Mouse (Mus musculus) inflammation-experienced regulatory T-cells, adult 16 weeks (primary cell): ENCODE measurements around the gene Moxd2. TPM values are rescaled to one million over a fixed set of nuclear protein-coding genes. Genes with fewer than 3 reads are reported as not detected.

Source experiments
- polyA plus RNA-seq: library from polyadenylated mRNA; unstranded; fragments of 100-300 nt; shearing (Covaris generic); gene quantifications from one replicate; pipeline ENCODE4 v1.2.1, GENCODE M21; 2017

Moxd2 gene
- polyA plus RNA-seq = 0.30 TPM

DNA sequence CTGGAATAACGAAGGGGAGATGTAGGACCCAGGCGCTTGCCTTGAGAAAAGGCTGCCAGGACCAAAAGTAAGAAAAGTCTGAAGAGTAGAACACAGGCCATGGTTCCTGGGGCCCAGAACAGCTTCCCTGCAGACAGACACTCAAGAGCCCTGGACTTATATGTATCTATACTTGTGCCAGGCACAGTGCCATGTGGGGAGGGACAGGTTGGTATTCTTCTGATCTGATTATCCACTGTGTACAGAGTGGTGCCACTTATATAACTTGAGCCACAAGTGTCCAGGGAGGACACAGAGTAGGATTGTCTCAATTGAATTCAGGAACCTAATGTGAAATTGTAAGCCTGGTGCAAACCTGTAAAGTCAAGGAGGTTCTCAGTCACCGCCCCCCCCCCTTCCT lies at the start of gene Moxd2:
Moxd2 (minus strand) TSS at position 101 of the 400 bp plus-strand sequence.

DNA sequence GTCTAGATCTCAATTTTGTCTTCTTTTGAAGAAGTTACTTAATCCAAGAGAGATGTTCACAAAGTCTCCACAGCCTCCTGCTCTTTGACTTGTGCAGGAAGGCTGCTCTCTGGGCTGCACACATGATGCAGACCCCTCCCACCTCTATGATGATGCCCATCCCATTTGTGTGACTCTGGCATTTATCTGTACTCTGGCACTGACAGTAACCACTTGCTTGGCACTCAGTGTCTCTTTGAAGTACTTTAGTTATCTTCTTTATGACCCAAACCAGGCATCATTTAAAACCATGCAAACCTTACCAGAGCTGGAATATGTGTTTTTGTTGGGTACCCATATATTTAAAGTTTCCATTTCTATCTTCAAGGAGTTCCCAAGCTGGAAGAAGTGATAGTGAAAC lies 13.0 kb upstream of the Moxd2 start, which contains the start of gene Prss58:
Prss58 (minus strand) TSS at position 101 of the 400 bp plus-strand sequence.

Other genes starting within 250 kb of the Moxd2 start
- gene Prss58, start 12.9 kb upstream of the Moxd2 start, polyA plus RNA-seq = not detected
- not detected for gene 1700074P13Rik, start 53.1 kb upstream of the Moxd2 start, polyA plus RNA-seq
- not detected for gene Gm4744, start 64.4 kb upstream of the Moxd2 start, polyA plus RNA-seq
- gene 1810009J06Rik, start 77.3 kb upstream of the Moxd2 start, polyA plus RNA-seq = 1.5 TPM
- gene Gm2663, start 112.0 kb upstream of the Moxd2 start, polyA plus RNA-seq = 4.1 TPM
- 0.13 TPM for gene 2210010C04Rik, start 148.0 kb upstream of the Moxd2 start, polyA plus RNA-seq